Mouse (Mus musculus) limb, embryonic 11.5 days (tissue): ENCODE measurements at regions not wholly inside any gene's neighbourhood (a gene's known extent, or its start where the extent isn't known, plus 50 kb on each side); places are given as distances from the start of the nearest gene placed in this dataset.

Source experiments
- ATAC-seq: fragments of 200-750 bp; cut with Nextera tagmentation; 2 replicates; pipeline ENCODE4 v1.8.0; 2017; ENCODE audit warnings: low read depth; ENCODE audit not compliant: insufficient number of reproducible peaks, low FRiP score, low TSS enrichment
- DNase-seq: peaks from one replicate; pipeline ENCODE4 v3.0.0-alpha.2; 2015; ENCODE audit warnings: low spot score
- H3K27ac ChIP-seq: fragments of 300-500 bp; sonication (generic); replicated peaks from 2 replicates; pipeline ENCODE4 v1.5.1; 2014; ENCODE audit warnings: low read depth, mild to moderate bottlenecking, low read length
- H3K27me3 ChIP-seq: fragments of 300-500 bp; sonication (generic); 2 replicates; pipeline ENCODE4 v1.6.1; 2014; ENCODE audit warnings: mild to moderate bottlenecking, low read length, mixed read lengths; ENCODE audit not compliant: control insufficient read depth, insufficient read depth
- H3K36me3 ChIP-seq: fragments of 300-500 bp; sonication (generic); 2 replicates; pipeline ENCODE4 v1.6.1; 2014; ENCODE audit warnings: mild to moderate bottlenecking, low read length, moderate library complexity, mixed read lengths; ENCODE audit not compliant: control insufficient read depth, insufficient read depth
- H3K4me1 ChIP-seq: fragments of 300-500 bp; sonication (generic); 2 replicates; pipeline ENCODE4 v1.6.1; 2014; ENCODE audit warnings: low read length, mixed read lengths; ENCODE audit not compliant: control insufficient read depth, insufficient read depth
- H3K4me2 ChIP-seq: fragments of 300-500 bp; sonication (generic); 2 replicates; pipeline ENCODE4 v1.6.1; 2014; ENCODE audit warnings: low read depth, mild to moderate bottlenecking, moderate library complexity; ENCODE audit not compliant: severe bottlenecking
- H3K4me3 ChIP-seq: fragments of 300-500 bp; sonication (generic); 2 replicates; pipeline ENCODE4 v1.5.1; 2014; ENCODE audit warnings: low read depth, low read length
- H3K9ac ChIP-seq: fragments of 300-500 bp; sonication (generic); 2 replicates; pipeline ENCODE4 v1.6.1; 2014; ENCODE audit warnings: mild to moderate bottlenecking, low read length
- H3K9me3 ChIP-seq: fragments of 300-500 bp; sonication (generic); 2 replicates; pipeline ENCODE4 v1.6.1; 2016; ENCODE audit warnings: low read length; ENCODE audit not compliant: control insufficient read depth
- WGBS: fragments of 180-500 bp; shearing (Covaris S2); extraction: QIAGEN DNeasy Blood & Tissue Kit; methylation state at CpG from one replicate; pipeline ENCODE4 v1.1.7; 2014; 5-methylcytosine and 5-hydroxymethylcytosine counted together

DNA sequence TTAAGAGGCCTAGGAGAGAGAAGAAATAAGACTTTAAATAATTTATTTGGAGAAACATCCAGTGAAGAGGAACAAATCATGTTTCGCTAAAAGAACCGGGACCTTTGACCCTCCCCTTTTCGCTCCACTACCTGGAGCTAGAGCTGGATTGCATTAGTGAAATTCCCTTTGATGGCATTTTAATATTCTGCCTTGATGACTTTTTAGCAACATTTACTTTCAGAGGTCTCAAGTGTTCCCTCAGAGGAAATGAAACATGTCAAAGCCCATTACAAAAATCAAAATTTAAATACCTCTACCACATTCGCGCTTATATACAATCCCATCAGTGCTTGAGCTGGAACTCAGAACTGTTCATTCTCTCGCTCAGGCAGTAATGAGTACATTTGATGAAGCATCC is 297.0 kb upstream of the Gm10295 start:
- Histone ChIP-seq H3K9ac (no peak overlapping the region), H3K27me3 (no peaks in the 10 kb centered on the region), H3K4me1 (0 out of 2 replicates have a peak, but pooled peaks cover 2% of the 10 kb centered on the region), H3K4me3 (no peak overlapping the region), H3K9me3 (no peaks in the 10 kb centered on the region), H3K4me2 (no peak overlapping the region), H3K36me3 (no peaks in the 10 kb centered on the region), H3K27ac (no peak overlapping the region)
- 38% methylated on average over 6 of the region's 6 CpGs for WGBS
- DNase-seq (no peak), ATAC-seq (peak; percentile 57; the same call in 1 of the 2 replicates)

DNA sequence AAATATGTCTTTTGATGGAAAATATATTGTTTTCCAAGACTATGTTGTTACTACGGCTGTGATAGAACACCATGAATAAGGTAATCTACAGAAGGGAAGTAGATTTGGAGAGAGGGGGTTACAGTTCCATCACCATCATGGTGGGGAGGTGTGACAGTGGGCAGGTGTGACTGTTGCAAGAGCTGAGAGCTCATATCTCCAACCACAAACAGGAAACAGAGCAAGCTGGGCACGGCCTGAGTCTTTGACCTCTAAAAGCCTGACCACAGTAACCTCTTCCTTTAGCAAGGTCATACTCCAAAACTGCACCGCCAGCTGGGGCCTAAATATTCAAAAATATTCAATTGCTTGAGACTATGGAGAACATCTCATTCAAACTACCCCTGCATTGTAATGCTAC is 295.7 kb upstream of the Gm10295 start:
- 82% methylated on average over 3 of the region's 3 CpGs for WGBS

DNA sequence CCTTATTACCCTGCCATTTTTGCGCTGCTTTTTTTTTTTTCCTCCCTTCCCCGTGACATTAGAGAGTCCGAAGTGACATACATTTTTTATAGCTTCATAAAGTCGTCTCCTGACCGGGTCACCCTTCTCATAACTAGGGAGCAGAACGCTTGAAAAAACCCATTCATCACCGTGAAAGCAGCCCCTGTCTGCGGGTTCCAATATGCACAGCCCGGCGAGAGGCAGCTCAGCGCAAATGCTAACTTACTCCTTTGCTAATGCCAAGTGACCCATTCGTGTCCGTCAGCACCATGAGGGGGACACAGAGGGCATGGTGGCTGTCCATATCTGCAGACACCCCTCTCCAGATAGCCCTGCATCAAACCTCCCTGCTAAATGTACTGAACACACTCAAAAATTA is 271.8 kb upstream of the Gm10295 start:
- Histone ChIP-seq H3K4me3 (no peak overlapping the region), H3K36me3 (no peaks in the 10 kb centered on the region), H3K9ac (no peak overlapping the region), H3K4me1 (0 out of 2 replicates have a peak, but pooled peaks cover 3% of the 10 kb centered on the region), H3K27me3 (no peaks in the 10 kb centered on the region), H3K27ac (no peak overlapping the region), H3K4me2 (peak overlapping the region; percentile 17; the same call in 1 of the 2 replicates), H3K9me3 (no peaks in the 10 kb centered on the region)
- 36% methylated on average over 13 of the region's 13 CpGs for WGBS
- no peak for ATAC-seq
- peak; percentile 40 for DNase-seq

More for the DNA sequence above, 295.7 kb upstream of the Gm10295 start:
- no peak overlapping the region for H3K9ac ChIP-seq
- no peak overlapping the region for H3K4me3 ChIP-seq
- H3K36me3 ChIP-seq = no peaks in the 10 kb centered on the region
- no peak overlapping the region for H3K4me2 ChIP-seq
- H3K4me1 ChIP-seq = 0 out of 2 replicates have a peak, but pooled peaks cover 2% of the 10 kb centered on the region
- H3K27ac ChIP-seq = no peak overlapping the region
- H3K27me3 ChIP-seq = no peaks in the 10 kb centered on the region
- ATAC-seq (no peak), DNase-seq (no peak)
- no peaks in the 10 kb centered on the region for H3K9me3 ChIP-seq

DNA sequence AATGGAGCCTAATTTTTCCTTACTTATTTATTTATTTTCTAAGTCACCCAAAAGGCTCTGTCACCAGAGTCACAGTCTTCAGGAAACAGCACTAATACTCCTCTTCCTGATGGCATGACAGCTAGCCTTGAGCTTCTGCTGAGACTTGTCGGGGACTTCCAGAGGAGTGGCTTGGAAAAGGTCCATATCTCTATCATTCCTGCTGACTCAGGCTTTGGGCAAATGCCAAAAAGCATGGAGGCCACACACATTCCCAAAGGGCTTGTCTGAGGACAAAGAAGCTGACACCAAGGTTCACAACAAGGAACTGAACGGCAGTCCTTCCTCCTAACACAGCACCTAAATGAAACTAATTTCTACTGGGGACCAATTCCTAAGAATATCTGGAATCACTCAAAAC is 251.9 kb upstream of the Gm10295 start:
- Histone ChIP-seq H3K36me3 (no peaks in the 10 kb centered on the region), H3K4me3 (no peak overlapping the region), H3K27ac (no peak overlapping the region), H3K27me3 (no peaks in the 10 kb centered on the region), H3K4me1 (0 out of 2 replicates have a peak, but pooled peaks cover 4% of the 10 kb centered on the region), H3K9me3 (no peaks in the 10 kb centered on the region), H3K9ac (no peak overlapping the region), H3K4me2 (no peak overlapping the region)
- no peak for DNase-seq
- ATAC-seq = no peak
- WGBS = 82% methylated on average over 2 of the region's 2 CpGs

DNA sequence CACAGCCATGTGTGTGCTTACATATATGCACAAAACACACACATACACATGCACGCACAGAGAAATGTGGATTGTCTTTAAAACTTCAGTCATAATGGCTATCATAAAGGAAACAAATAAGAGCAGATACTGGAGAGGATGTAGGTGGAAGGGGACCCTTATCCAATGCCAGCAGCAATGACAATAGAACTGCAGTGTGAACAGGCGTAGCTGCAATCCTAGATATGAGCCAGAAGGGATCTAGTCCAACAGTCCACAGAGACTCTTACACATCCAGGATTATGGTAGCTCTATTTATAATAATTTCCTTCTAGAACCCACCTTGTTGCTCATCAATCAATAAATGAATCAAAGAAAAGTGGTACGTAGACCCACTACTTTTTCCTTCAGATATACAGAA is 245.5 kb upstream of the Gm10295 start:
- no peaks in the 10 kb centered on the region for H3K36me3 ChIP-seq
- no peak overlapping the region for H3K4me3 ChIP-seq
- H3K9ac ChIP-seq = no peak overlapping the region
- H3K4me2 ChIP-seq = no peak overlapping the region
- DNase-seq (no peak), ATAC-seq (no peak)
- no peaks in the 10 kb centered on the region for H3K27me3 ChIP-seq
- H3K4me1 ChIP-seq = no peaks in the 10 kb centered on the region
- no peaks in the 10 kb centered on the region for H3K9me3 ChIP-seq
- WGBS = 93% methylated on average over 3 of the region's 3 CpGs
- H3K27ac ChIP-seq = no peak overlapping the region

DNA sequence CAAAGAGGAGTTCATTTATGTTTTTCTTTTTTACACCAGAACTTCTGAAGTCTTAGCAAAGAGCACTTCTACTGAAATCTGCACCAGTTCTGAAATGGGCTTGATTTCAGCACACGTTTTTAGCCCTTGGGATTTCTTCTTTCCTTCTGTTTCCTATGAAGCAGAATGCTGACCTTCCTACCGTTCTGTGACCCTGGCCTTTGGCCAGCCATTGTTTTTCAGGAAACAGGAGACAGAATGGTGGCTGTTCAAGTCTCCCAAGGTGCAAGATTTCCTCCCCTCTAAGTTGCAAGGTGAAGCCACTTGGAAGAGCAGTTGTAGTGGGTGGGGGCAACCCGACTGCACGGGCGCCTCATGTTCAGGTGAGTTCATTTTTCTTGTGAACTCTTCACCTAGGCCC is 236.3 kb upstream of the Gm10295 start:
- no peak overlapping the region for H3K27ac ChIP-seq
- ATAC-seq = no peak
- 80% methylated on average over 5 of the region's 5 CpGs for WGBS

DNA sequence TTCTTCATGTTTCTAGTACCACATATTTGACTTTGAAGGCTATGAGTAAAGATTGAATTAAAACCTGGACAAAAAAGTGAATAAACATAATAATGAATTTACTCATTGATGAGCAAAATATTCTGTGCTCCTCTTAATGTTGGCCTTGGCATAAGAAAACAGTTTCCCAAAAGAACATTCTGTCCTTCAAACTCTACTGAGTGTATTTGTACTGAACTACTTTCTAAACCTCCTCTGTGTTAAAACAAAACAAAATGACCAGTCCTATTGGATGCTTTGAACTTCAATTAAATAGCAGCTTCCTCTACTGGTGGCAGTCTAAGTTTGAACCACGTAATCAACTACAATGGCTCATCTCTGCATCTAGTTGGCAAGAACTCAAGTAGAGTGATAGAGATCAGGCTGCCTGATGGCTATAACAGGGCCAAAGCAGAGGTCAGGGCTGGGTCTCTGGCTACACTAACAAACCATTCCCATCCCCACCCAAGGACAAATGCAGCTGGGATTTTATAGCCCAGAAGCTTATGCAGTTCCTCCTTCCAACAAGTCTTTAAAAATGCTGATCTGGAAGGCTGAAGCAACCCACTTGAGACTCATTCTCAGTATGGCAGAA is 232.3 kb upstream of the Gm10295 start:
- DNase-seq (no peak), ATAC-seq (no peak)
- WGBS = 33% methylated on average over 1 of the region's 1 CpGs
- no peak overlapping the region for H3K4me2 ChIP-seq
- H3K27ac ChIP-seq = no peak overlapping the region
- H3K9ac ChIP-seq = no peak overlapping the region
- no peaks in the 10 kb centered on the region for H3K36me3 ChIP-seq
- no peaks in the 10 kb centered on the region for H3K4me1 ChIP-seq
- H3K27me3 ChIP-seq = no peaks in the 10 kb centered on the region
- H3K9me3 ChIP-seq = no peaks in the 10 kb centered on the region
- no peak overlapping the region for H3K4me3 ChIP-seq

More for the DNA sequence above, 236.3 kb upstream of the Gm10295 start:
- H3K4me1 ChIP-seq = no peaks in the 10 kb centered on the region
- H3K36me3 ChIP-seq = no peaks in the 10 kb centered on the region
- no peak for DNase-seq
- no peak overlapping the region for H3K9ac ChIP-seq
- H3K27me3 ChIP-seq = no peaks in the 10 kb centered on the region
- no peaks in the 10 kb centered on the region for H3K9me3 ChIP-seq
- H3K4me2 ChIP-seq = no peak overlapping the region
- no peak overlapping the region for H3K4me3 ChIP-seq

DNA sequence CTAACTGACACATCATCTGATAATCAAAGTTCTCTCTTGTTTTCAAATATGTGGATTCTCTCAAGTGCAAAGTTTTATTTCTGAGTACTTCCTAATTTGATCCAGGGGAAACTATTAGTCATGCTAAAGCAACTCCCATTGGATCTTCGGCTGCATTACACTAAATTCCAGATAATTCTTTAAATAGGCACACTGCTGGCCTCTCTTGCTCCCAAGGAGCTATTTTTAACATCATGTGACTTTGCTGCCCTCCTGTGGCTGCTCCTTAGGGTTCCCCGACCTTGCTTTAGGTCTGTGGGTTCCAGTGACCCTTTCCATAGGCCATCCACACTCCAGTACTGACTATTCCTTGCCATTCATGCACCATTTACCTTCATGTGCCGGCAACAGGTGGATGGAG is 230.5 kb upstream of the Gm10295 start:
- Histone ChIP-seq H3K27me3 (no peaks in the 10 kb centered on the region), H3K27ac (no peak overlapping the region), H3K9me3 (no peaks in the 10 kb centered on the region), H3K4me2 (no peak overlapping the region), H3K4me3 (no peak overlapping the region), H3K9ac (no peak overlapping the region), H3K4me1 (no peaks in the 10 kb centered on the region), H3K36me3 (no peaks in the 10 kb centered on the region)
- 23% methylated on average over 3 of the region's 3 CpGs for WGBS
- DNase-seq (peak; percentile 83), ATAC-seq (no peak)
